Mouse (Mus musculus) heart, adult 2 months (tissue): ENCODE measurements around the gene Rpl7a.

Experiments used
- CTCF ChIP-seq: fragments of 200-600 bp; IDR thresholded peaks from 2 replicates; pipeline ENCODE4 v1.8.1; 2022; ENCODE audit warnings: antibody characterized with exemption, mild to moderate bottlenecking, moderate library complexity
- POLR2A ChIP-seq: fragments of 200-500 bp; IDR thresholded peaks from 2 replicates; pipeline ENCODE4 v1.6.1; 2011; ENCODE audit warnings: mild to moderate bottlenecking, low read depth, low read length, control low read depth; ENCODE audit not compliant: insufficient read depth

GRCm38 (mm10) chr2:26951346-26951905, 40.9 kb downstream of the Rpl7a start:
- TF ChIP-seq CTCF (no peak), POLR2A (no peak)
